Mouse (Mus musculus) heart, embryonic 13.5 days (tissue): ENCODE measurements around the gene Rnf126. TPM values are rescaled to one million over a fixed set of nuclear protein-coding genes. Genes with fewer than 3 reads are reported as not detected.

Source experiments
- ATAC-seq: fragments of 200-750 bp; cut with Nextera tagmentation; 2 replicates; pipeline ENCODE4 v1.8.0; 2017; ENCODE audit warnings: moderate TSS enrichment; ENCODE audit not compliant: insufficient number of reproducible peaks, low FRiP score, low TSS enrichment; ENCODE audit errors: extremely low read depth
- H3K27ac ChIP-seq: fragments of 300-500 bp; sonication (generic); replicated peaks from 2 replicates; pipeline ENCODE4 v1.5.1; 2015; ENCODE audit warnings: moderate library complexity, mild to moderate bottlenecking, inconsistent platforms
- H3K27me3 ChIP-seq: fragments of 300-500 bp; sonication (generic); replicated peaks from 2 replicates; pipeline ENCODE4 v1.6.1; 2015; ENCODE audit warnings: mild to moderate bottlenecking, inconsistent platforms
- H3K36me3 ChIP-seq: fragments of 300-500 bp; sonication (generic); 2 replicates; pipeline ENCODE4 v1.6.1; 2015; ENCODE audit warnings: mild to moderate bottlenecking, inconsistent platforms
- H3K4me1 ChIP-seq: fragments of 300-500 bp; sonication (generic); 2 replicates; pipeline ENCODE4 v1.6.1; 2015; ENCODE audit warnings: inconsistent platforms
- H3K4me2 ChIP-seq: fragments of 300-500 bp; sonication (generic); 2 replicates; pipeline ENCODE4 v1.6.1; 2015; ENCODE audit warnings: inconsistent platforms, mild to moderate bottlenecking, moderate library complexity
- H3K4me3 ChIP-seq: fragments of 300-500 bp; sonication (generic); 2 replicates; pipeline ENCODE4 v1.5.1; 2015; ENCODE audit warnings: moderate library complexity, mild to moderate bottlenecking, inconsistent platforms
- H3K9ac ChIP-seq: fragments of 300-500 bp; sonication (generic); 2 replicates; pipeline ENCODE4 v1.6.1; 2015; ENCODE audit warnings: inconsistent platforms, mild to moderate bottlenecking, moderate library complexity
- H3K9me3 ChIP-seq: fragments of 300-500 bp; sonication (generic); 2 replicates; pipeline ENCODE4 v1.6.1; 2016; ENCODE audit warnings: inconsistent platforms
- WGBS: fragments of 180-500 bp; shearing (Covaris S2); methylation state at CpG from one replicate; pipeline ENCODE4 v1.1.7; 2015; ENCODE audit warnings: mixed read lengths; 5-methylcytosine and 5-hydroxymethylcytosine counted together
- polyA plus RNA-seq: library from polyadenylated mRNA; unstranded; fragments of >200 nt; fragmentation: Nextera tagmentation; extraction: Ambion mirVana; gene quantifications from 2 replicates; pipeline ENCODE4 v1.2.1, GENCODE M21; 2015

Gene Rnf126
- polyA plus RNA-seq, 1 experiment from 2014 or later, result 61.4 TPM

GRCm38 (mm10) chr10:79778006-79778405, 11.3 kb upstream of the Rnf126 start:
- ATAC-seq, result peak; percentile 11; the same call in 1 of the 2 replicates
- Histone ChIP-seq H3K27me3 (peaks cover 47% of the 10 kb centered on the region), H3K4me1 (peaks cover 37% of the 10 kb centered on the region)

GRCm38 (mm10) chr10:79777103-79777531, 10.4 kb upstream of the Rnf126 start, which contains the start of gene Fstl3:
Fstl3 (plus strand) TSS chr10:79777272.
- Histone ChIP-seq H3K4me1 (peaks cover 37% of the 10 kb centered on the region), H3K4me2 (peak within 1 kb of the TSS; percentile 75), H3K9ac (peak within 1 kb of the TSS; percentile 83), H3K4me3 (peak within 1 kb of the TSS; percentile 56), H3K27me3 (peaks cover 38% of the 10 kb centered on the region), H3K36me3 (no peaks in the 10 kb centered on the region), H3K9me3 (0 out of 2 replicates have a peak, but pooled peaks cover 6% of the 10 kb centered on the region), H3K27ac (peak within 1 kb of the TSS; percentile 80)
- WGBS, result 2% methylated on average over 39 of the region's 39 CpGs
- ATAC-seq, result no peak

More at GRCm38 (mm10) chr10:79778006-79778405, 11.3 kb upstream of the Rnf126 start:
- Histone ChIP-seq H3K9me3 (0 out of 2 replicates have a peak, but pooled peaks cover 6% of the 10 kb centered on the region), H3K4me2 (peak overlapping the region; percentile 75), H3K4me3 (peak overlapping the region; percentile 56), H3K36me3 (no peaks in the 10 kb centered on the region), H3K27ac (peak overlapping the region; percentile 80), H3K9ac (peak overlapping the region; percentile 83)
- 6% methylated on average over 15 of the region's 15 CpGs for WGBS

- Histone ChIP-seq H3K27me3 (peaks cover 34% of the 10 kb centered on the region), H3K9me3 (0 out of 2 replicates have a peak, but pooled peaks cover 6% of the 10 kb centered on the region), H3K36me3 (no peaks in the 10 kb centered on the region), H3K9ac (no peak overlapping the region), H3K4me1 (peaks cover 23% of the 10 kb centered on the region), H3K27ac (no peak overlapping the region), H3K4me2 (no peak overlapping the region), H3K4me3 (no peak overlapping the region)
- no peak for ATAC-seq
- WGBS, result 58% methylated on average over 5 of the region's 5 CpGs
Observed at GRCm38 (mm10) chr10:79774486-79775279, 7.9 kb upstream of the Rnf126 start.

GRCm38 (mm10) chr10:79773208-79773607, 6.5 kb upstream of the Rnf126 start:
- Histone ChIP-seq H3K9me3 (0 out of 2 replicates have a peak, but pooled peaks cover 6% of the 10 kb centered on the region), H3K9ac (no peak overlapping the region), H3K27ac (no peak overlapping the region), H3K4me3 (no peak overlapping the region), H3K27me3 (peaks cover 22% of the 10 kb centered on the region), H3K4me2 (no peak overlapping the region), H3K4me1 (peaks cover 15% of the 10 kb centered on the region), H3K36me3 (no peaks in the 10 kb centered on the region)
- WGBS, result 71% methylated on average over 2 of the region's 2 CpGs
- ATAC-seq, result no peak

GRCm38 (mm10) chr10:79772320-79772719, 5.6 kb upstream of the Rnf126 start:
- H3K27ac ChIP-seq, result no peak overlapping the region
- peaks cover 15% of the 10 kb centered on the region for H3K4me1 ChIP-seq
- WGBS, result 88% methylated on average over 3 of the region's 3 CpGs
- H3K9ac ChIP-seq, result no peak overlapping the region
- no peak overlapping the region for H3K4me2 ChIP-seq
- H3K27me3 ChIP-seq, result peaks cover 17% of the 10 kb centered on the region
- no peak overlapping the region for H3K4me3 ChIP-seq
- no peak for ATAC-seq
- H3K9me3 ChIP-seq, result 0 out of 2 replicates have a peak, but pooled peaks cover 6% of the 10 kb centered on the region
- H3K36me3 ChIP-seq, result no peaks in the 10 kb centered on the region

GRCm38 (mm10) chr10:79769329-79769728, 2.6 kb upstream of the Rnf126 start:
- no peak overlapping the region for H3K27ac ChIP-seq
- 59% methylated on average over 4 of the region's 4 CpGs for WGBS
- no peak overlapping the region for H3K9ac ChIP-seq
- ATAC-seq, result no peak
- H3K4me3 ChIP-seq, result no peak overlapping the region
- H3K4me2 ChIP-seq, result no peak overlapping the region
- no peaks in the 10 kb centered on the region for H3K36me3 ChIP-seq
- peaks cover 29% of the 10 kb centered on the region for H3K4me1 ChIP-seq
- no peaks in the 10 kb centered on the region for H3K9me3 ChIP-seq
- peaks cover 9% of the 10 kb centered on the region for H3K27me3 ChIP-seq

- Histone ChIP-seq H3K9me3 (no peaks in the 10 kb centered on the region), H3K4me3 (no peak overlapping the region), H3K27ac (no peak overlapping the region), H3K9ac (0 out of 2 replicates have a peak overlapping the region, but pooled peaks have one; percentile 30), H3K4me2 (peak overlapping the region; percentile 97; the same call in 1 of the 2 replicates), H3K27me3 (peaks cover 9% of the 10 kb centered on the region), H3K4me1 (peaks cover 38% of the 10 kb centered on the region), H3K36me3 (no peaks in the 10 kb centered on the region)
- no peak for ATAC-seq
- WGBS, result 2% methylated on average over 5 of the region's 5 CpGs
Observed at GRCm38 (mm10) chr10:79768400-79768799, 1.6 kb upstream of the Rnf126 start.

- peak; percentile 71 for ATAC-seq
- H3K4me3 ChIP-seq, result peak overlapping the region; percentile 93
- peaks cover 4% of the 10 kb centered on the region; the same call in 1 of the 2 replicates for H3K36me3 ChIP-seq
- peaks cover 42% of the 10 kb centered on the region for H3K4me1 ChIP-seq
- 11% methylated on average over 40 of the region's 40 CpGs for WGBS
- H3K27me3 ChIP-seq, result peaks cover 9% of the 10 kb centered on the region
- H3K4me2 ChIP-seq, result peak overlapping the region; percentile 97
- no peaks in the 10 kb centered on the region for H3K9me3 ChIP-seq
- peak overlapping the region; percentile 91 for H3K27ac ChIP-seq
- H3K9ac ChIP-seq, result peak overlapping the region; percentile 98
Observed at GRCm38 (mm10) chr10:79767372-79768244, 856 bp upstream of the Rnf126 start.

GRCm38 (mm10) chr10:79766001-79766507, 698 bp downstream of the Rnf126 start:
- peak overlapping the region; percentile 93 for H3K4me3 ChIP-seq
- H3K4me2 ChIP-seq, result peak overlapping the region; percentile 97
- no peak for ATAC-seq
- H3K9ac ChIP-seq, result peak overlapping the region; percentile 98
- H3K27me3 ChIP-seq, result peaks cover 8% of the 10 kb centered on the region
- no peaks in the 10 kb centered on the region for H3K9me3 ChIP-seq
- H3K36me3 ChIP-seq, result peaks cover 19% of the 10 kb centered on the region
- peak overlapping the region; percentile 91 for H3K27ac ChIP-seq
- 6% methylated on average over 16 of the region's 16 CpGs for WGBS
- peaks cover 42% of the 10 kb centered on the region for H3K4me1 ChIP-seq

- Histone ChIP-seq H3K4me3 (peak overlapping the region; percentile 93), H3K4me1 (peaks cover 42% of the 10 kb centered on the region), H3K9me3 (no peaks in the 10 kb centered on the region), H3K36me3 (peaks cover 27% of the 10 kb centered on the region), H3K27ac (no peak overlapping the region), H3K9ac (peak overlapping the region; percentile 98), H3K4me2 (peak overlapping the region; percentile 97), H3K27me3 (no peaks in the 10 kb centered on the region)
- WGBS, result 78% methylated on average over 2 of the region's 2 CpGs
- ATAC-seq, result no peak
Observed at GRCm38 (mm10) chr10:79765228-79765745, 1.5 kb downstream of the Rnf126 start.
